Mouse (Mus musculus) hindbrain, embryonic 10.5 days (tissue): ENCODE results near the gene Naa30. TPM values are rescaled to one million over a fixed set of nuclear protein-coding genes. Genes with fewer than 3 reads are reported as not detected.
"Not testable (repeated sequence)": the region's sequence is repeated elsewhere in the genome, so short reads cannot be mapped to it uniquely, and the experiment has no call there.

Experiments
- DNase-seq: peaks from one replicate; pipeline ENCODE4 v3.0.0-alpha.2; 2017; ENCODE audit warnings: low spot score
- H3K27ac ChIP-seq: fragments of 300-500 bp; sonication (generic); 2 replicates; pipeline ENCODE4 v1.5.1; 2016; ENCODE audit warnings: mild to moderate bottlenecking, moderate library complexity
- H3K27me3 ChIP-seq: fragments of 300-500 bp; sonication (generic); 2 replicates; pipeline ENCODE4 v1.6.1; 2016; ENCODE audit warnings: mild to moderate bottlenecking; ENCODE audit not compliant: poor library complexity, insufficient read depth, severe bottlenecking
- H3K36me3 ChIP-seq: fragments of 300-500 bp; sonication (generic); 2 replicates; pipeline ENCODE4 v1.6.1; 2016; ENCODE audit warnings: mild to moderate bottlenecking, moderate library complexity
- H3K4me1 ChIP-seq: fragments of 300-500 bp; sonication (generic); replicated peaks from 2 replicates; pipeline ENCODE4 v1.6.1; 2016; ENCODE audit warnings: mild to moderate bottlenecking
- H3K4me3 ChIP-seq: fragments of 300-500 bp; sonication (generic); 2 replicates; pipeline ENCODE4 v1.5.1; 2016; ENCODE audit warnings: mild to moderate bottlenecking, moderate library complexity
- H3K9me3 ChIP-seq: fragments of 300-500 bp; sonication (generic); 2 replicates; pipeline ENCODE4 v1.6.1; 2016; ENCODE audit warnings: mild to moderate bottlenecking, moderate library complexity
- WGBS: fragments of 180-500 bp; shearing (Covaris S2); methylation state at CpG from one replicate; pipeline ENCODE4 v1.1.7; 2016; 5-methylcytosine and 5-hydroxymethylcytosine counted together
- polyA plus RNA-seq: library from polyadenylated mRNA; unstranded; fragments of >200 nt; fragmentation: Nextera tagmentation; extraction: Ambion mirVana; gene quantifications from 2 replicates; pipeline ENCODE4 v1.2.1, GENCODE M21; 2016

Gene Naa30
- polyA plus RNA-seq, 1 experiment from 2014 or later = 9.8 TPM

DNA sequence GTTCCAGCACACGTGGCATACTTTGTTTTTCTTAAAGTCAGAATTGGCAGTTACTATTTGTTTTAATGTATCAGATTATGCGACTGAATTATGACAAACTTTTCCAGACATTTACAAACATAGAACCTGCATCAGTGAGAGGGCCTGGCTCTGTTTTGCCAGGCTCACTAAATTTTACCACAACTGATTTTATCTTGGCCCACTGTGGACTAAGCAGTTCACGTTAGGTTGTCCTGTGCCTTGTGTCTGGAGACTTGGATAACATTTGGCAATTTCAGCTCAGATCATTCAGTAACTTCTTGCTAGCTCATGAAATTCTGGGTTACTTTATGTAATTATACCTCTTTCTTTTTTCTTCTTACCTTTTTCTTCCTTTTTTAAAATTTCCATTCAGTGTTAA is 7.7 kb downstream of the Naa30 start:
- no peak for DNase-seq
- Histone ChIP-seq H3K27me3 (no peaks in the 10 kb centered on the region), H3K9me3 (no peaks in the 10 kb centered on the region), H3K27ac (no peak overlapping the region), H3K4me1 (peaks cover 11% of the 10 kb centered on the region), H3K4me3 (no peak overlapping the region), H3K36me3 (peaks cover 58% of the 10 kb centered on the region)
- WGBS = 86% methylated on average over 3 of the region's 3 CpGs

DNA sequence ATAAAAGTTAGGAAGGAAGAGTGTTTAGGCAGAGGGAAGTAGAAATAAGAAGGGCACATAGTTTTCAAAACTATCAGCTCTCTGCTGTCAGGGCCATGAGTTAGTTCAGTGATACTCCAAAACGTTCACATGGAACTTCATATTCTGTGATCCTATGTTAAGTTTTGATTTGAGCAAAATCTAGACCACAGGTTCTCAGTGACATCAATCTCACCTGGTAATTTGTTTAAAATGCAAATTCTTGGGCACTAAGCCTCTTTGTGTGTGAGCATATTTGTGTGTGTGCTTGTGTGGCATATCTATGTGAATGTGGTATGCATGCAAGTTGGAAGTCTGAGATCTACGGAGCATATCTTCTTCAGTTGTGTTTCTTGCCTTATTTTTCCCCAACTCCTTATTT is 14.2 kb downstream of the Naa30 start:
- peaks cover 87% of the 10 kb centered on the region for H3K36me3 ChIP-seq
- H3K27ac ChIP-seq = no peak overlapping the region
- H3K4me1 ChIP-seq = no peaks in the 10 kb centered on the region
- H3K4me3 ChIP-seq = no peak overlapping the region
- WGBS = 91% methylated on average over 2 of the region's 2 CpGs
- DNase-seq = no peak
- no peaks in the 10 kb centered on the region for H3K9me3 ChIP-seq
- H3K27me3 ChIP-seq = no peaks in the 10 kb centered on the region

DNA sequence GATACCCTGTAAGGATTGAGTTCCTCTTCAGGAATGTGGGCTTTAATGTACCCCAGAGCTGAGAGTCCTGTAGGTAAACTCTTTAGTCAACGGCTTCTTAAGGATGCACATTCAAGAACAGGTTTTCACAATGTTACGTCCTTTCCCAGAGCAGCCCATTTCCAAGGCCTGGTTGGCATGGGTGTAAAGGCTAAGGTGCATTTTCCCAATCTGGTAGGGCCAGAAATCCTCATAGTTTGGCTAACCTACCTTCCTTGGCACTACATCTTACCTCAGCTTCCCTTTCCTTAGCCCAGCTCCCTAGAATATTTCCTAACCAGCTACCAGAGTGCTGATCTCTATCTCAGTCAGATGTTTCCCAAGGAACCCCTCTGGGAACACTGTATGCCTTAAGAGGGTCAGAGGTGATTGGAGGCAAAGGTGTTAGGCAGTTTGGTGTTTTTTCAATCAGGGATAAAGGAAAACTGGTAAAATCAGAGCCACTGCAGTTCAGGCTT is 25.1 kb downstream of the Naa30 start:
- no peaks in the 10 kb centered on the region for H3K4me1 ChIP-seq
- H3K9me3 ChIP-seq = no peaks in the 10 kb centered on the region
- WGBS = 90% methylated on average over 2 of the region's 2 CpGs
- no peak for DNase-seq
- H3K27ac ChIP-seq = no peak overlapping the region
- no peaks in the 10 kb centered on the region for H3K27me3 ChIP-seq
- peaks cover 9% of the 10 kb centered on the region; the same call in 1 of the 2 replicates for H3K36me3 ChIP-seq
- H3K4me3 ChIP-seq = no peak overlapping the region

DNA sequence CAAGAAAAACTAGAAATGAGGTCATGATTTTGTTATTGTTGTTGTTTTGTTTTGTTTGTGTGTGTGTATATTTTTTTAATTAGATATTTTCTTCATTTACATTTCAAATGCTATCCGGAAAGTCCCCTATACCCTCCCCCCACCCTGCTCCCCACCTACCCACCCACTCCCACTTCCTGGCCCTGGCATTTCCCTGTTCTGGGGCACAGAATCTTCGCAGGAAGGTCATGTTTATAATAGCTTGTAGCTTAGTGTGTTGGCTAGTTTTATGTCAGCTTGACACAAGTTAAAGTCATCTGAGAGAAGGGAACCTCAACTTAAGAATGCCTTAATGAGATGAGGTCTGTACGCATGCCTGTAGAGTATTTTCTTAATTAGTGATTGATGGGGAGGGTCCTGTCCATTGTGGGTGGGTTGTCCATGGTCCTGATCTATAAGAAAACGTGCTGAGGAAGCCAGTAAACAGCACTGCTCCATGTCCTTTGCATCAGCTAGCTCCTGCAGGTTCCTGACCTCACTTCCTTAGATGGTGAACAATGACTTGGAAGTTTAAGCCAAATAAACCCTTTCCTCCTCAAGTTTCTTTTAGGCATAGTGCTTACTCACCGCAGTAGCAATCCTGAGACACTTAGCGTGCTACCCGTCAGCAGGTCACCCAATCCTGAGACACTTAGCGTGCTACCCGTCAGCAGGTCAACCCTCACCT is 29.2 kb downstream of the Naa30 start:
- Histone ChIP-seq H3K9me3 (no peaks in the 10 kb centered on the region), H3K27ac (no peak overlapping the region), H3K4me3 (no peak overlapping the region), H3K4me1 (no peaks in the 10 kb centered on the region), H3K36me3 (no peaks in the 10 kb centered on the region), H3K27me3 (no peaks in the 10 kb centered on the region)
- DNase-seq = no peak
- 81% methylated on average over 9 of the region's 9 CpGs for WGBS

DNA sequence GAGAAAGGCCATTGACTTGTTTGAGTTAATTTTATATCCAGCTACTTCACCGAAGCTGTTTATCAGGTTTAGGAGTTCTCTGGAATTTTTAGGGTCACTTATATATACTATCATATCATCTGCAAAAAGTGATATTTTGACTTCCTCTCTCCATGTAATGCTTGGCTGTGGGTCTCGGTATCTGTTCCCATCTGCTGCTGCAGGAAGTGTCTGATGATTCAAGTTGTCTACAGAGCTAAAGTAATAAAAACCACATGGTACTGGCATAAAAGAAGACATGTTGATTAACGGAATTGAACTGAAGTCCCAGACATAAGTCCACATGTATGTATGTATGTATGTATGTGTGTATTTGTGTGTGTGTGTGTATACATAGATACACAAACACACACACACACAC is 38.2 kb downstream of the Naa30 start:
- H3K4me3 ChIP-seq, DNase-seq, H3K27me3 ChIP-seq, H3K36me3 ChIP-seq, H3K27ac ChIP-seq, H3K9me3 ChIP-seq, H3K4me1 ChIP-seq: not testable (repeated sequence)
- WGBS = 91% methylated on average over 3 of the region's 3 CpGs

DNA sequence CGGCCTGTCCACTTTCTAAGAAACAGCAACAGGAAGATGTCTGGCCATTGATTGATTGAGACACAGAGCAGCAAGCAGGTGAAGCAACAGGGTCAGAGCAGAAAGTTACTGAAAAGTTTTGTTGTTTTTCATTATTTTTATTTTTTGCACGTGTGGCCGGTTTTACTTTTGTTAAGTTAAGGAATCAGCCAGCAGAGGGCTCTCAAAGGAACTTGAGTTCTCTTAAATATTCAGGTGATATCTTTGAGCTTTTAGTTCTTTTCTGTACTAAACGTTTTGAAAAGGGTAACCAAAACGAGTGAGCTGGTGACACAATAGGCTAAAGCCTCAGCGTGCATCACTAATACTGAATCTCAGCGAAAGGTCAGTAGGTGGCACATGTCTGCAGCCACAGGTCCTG is 46.7 kb downstream of the Naa30 start:
- Histone ChIP-seq H3K4me1 (no peaks in the 10 kb centered on the region), H3K27me3 (no peaks in the 10 kb centered on the region), H3K4me3 (no peak overlapping the region), H3K27ac (no peak overlapping the region), H3K36me3 (no peaks in the 10 kb centered on the region), H3K9me3 (no peaks in the 10 kb centered on the region)
- WGBS = 70% methylated on average over 7 of the region's 7 CpGs
- no peak for DNase-seq

DNA sequence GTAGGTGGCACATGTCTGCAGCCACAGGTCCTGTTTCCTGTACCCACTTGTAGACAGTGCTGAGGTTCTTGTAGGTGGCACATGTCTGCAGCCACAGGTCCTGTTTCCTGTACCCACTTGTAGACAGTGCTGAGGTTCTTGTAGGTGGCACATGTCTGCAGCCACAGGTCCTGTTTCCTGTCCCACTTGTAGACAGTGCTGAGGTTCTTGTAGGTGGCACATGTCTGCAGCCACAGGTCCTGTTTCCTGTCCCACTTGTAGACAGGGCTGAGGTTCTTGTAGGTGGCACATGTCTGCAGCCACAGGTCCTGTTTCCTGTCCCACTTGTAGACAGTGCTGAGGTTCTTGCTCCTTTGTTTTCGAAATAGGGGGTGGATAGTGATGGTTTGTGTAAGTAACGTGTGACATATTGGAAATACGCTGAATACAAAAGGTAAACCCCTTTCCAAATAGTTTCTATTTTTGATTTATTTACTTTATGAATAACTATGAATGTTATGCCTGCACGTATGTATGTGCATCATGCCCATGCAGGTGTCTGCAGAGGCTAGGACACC is 47.5 kb downstream of the Naa30 start:
- not testable (repeated sequence) for H3K27ac ChIP-seq, H3K9me3 ChIP-seq, H3K4me3 ChIP-seq, H3K36me3 ChIP-seq, DNase-seq, H3K27me3 ChIP-seq, H3K4me1 ChIP-seq
- 91% methylated on average over 4 of the region's 4 CpGs for WGBS

DNA sequence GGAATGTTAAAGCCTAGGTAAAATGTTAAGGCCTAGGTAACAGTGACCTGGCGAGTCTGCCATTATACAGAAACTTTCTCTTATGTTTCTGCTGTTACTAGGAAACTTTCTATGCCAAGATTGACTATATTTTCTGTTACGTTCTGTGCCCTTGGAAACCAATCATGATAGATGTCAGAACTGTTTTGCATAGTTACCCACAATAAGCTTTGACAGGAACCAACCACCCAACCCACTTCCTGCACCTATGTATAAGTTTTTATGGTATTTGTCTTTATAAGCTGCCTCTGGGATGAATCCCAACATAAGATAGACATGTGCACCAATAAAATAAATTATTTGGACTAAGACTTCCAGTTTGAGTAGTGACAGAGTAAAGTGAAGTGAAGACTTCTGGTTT is 49.7 kb downstream of the Naa30 start:
- Histone ChIP-seq H3K4me1 (no peaks in the 10 kb centered on the region), H3K27me3 (no peaks in the 10 kb centered on the region), H3K36me3 (no peaks in the 10 kb centered on the region), H3K9me3 (no peaks in the 10 kb centered on the region), H3K27ac (no peak overlapping the region), H3K4me3 (no peak overlapping the region)
- no peak for DNase-seq
- WGBS = 84% methylated on average over 2 of the region's 2 CpGs

DNA sequence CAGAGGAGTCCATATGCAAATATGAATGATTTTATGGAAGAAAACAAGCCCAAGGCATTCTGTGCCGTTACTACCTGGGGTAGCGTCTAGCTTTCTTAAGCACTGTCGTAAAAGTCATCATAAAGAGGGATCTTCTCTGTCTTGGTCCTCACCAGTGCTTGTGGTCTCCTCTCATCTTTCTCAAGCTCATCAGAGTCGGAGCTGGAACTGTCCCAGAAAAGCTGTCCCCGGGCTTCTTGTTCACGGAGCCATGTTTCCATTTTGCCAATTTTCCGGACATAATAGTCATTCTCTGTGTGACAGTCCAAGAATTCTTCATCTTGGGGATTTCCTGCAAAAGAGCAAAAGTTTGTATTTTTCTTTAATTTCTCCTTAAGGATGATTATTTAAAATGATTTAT is 54.4 kb downstream of the Naa30 start:
- Histone ChIP-seq H3K27me3 (no peaks in the 10 kb centered on the region), H3K36me3 (no peaks in the 10 kb centered on the region), H3K4me3 (no peak overlapping the region), H3K9me3 (no peaks in the 10 kb centered on the region), H3K27ac (no peak overlapping the region), H3K4me1 (no peaks in the 10 kb centered on the region)
- WGBS = 91% methylated on average over 7 of the region's 7 CpGs
- no peak for DNase-seq

DNA sequence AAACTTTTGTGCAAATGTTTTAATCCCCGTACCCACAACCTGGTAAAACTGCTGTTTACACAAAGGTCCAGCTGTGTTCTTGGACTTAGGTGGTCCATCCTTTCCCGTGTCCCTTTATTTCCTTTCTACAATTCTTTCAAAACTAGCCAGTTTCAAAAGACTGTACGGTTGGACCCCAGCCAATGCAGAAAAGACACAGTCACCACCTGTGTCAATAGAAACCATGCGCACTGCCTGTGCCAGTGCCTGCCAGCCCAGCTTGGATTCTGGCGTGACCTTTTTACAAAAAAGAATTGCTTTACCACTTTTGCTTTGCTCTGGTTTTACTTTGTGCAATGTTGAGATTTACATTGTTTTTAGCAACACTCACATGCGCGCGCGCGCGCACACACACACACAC is 55.0 kb downstream of the Naa30 start:
- no peak for DNase-seq
- H3K9me3 ChIP-seq = no peaks in the 10 kb centered on the region
- WGBS = 88% methylated on average over 11 of the region's 11 CpGs
- H3K4me1 ChIP-seq = no peaks in the 10 kb centered on the region
- no peaks in the 10 kb centered on the region for H3K27me3 ChIP-seq
- no peak overlapping the region for H3K4me3 ChIP-seq
- H3K36me3 ChIP-seq = no peaks in the 10 kb centered on the region
- no peak overlapping the region for H3K27ac ChIP-seq

DNA sequence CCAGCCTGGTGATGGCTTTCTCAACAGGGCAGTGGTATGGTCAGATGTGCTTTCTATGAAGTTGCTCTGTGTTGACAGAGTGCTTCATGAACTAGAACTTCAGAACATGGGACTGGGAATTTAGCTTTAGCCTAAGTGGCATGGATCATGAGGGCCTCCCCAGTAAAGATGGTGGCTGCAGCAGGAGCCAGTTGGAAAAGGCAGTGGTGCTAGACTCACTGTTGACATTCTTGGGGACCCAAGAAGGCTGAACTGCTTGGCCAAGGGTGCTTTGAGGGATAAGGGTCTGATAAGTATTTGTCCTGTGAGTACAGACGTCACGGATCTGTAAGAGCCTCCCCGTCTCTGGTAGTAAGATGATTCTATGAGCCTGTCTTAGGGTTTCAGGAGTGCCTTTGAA is 59.8 kb downstream of the Naa30 start:
- no peak for DNase-seq
- H3K27ac ChIP-seq = no peak overlapping the region
- H3K36me3 ChIP-seq = no peaks in the 10 kb centered on the region
- no peaks in the 10 kb centered on the region for H3K9me3 ChIP-seq
- no peaks in the 10 kb centered on the region for H3K27me3 ChIP-seq
- H3K4me1 ChIP-seq = no peaks in the 10 kb centered on the region; the same call in 1 of the 2 replicates
- 92% methylated on average over 3 of the region's 3 CpGs for WGBS
- H3K4me3 ChIP-seq = no peak overlapping the region

DNA sequence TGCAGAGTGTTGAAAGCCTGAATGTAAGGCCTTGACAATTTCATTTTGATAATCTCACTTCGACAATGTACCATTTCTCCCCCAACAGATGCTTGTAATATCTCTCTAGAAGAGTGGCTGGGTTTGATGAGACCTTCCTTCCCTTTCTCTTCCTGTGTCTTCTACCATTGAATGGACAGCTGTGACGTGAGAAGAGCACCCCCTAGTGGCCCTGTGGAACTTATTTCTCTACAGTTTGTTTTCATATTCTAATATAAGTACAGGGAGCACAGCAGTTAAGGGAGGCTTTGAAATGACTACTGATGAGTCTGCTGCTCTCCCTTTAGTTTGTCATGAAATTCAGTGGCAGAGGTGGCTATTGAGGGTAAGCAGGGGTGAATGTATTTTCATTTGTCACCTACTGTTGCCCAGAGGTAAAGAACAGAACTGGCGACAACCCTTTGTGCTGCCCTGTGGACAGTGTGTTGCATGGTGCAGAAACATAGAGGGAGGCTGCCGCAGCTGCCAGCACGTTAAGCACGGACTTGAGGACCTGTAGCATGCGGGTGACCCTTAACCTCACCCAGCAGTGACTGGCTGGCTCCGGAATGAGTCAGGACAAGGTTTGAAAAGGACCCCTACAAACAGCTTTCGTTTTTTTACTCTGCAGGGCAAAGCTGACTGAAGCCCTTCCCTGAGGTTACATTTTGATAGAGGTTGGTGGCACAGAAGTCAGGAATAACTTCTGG is 62.9 kb downstream of the Naa30 start:
- no peak overlapping the region for H3K4me3 ChIP-seq
- WGBS = 42% methylated on average over 9 of the region's 9 CpGs
- no peaks in the 10 kb centered on the region for H3K9me3 ChIP-seq
- no peak overlapping the region for H3K27ac ChIP-seq
- peak; percentile 50 for DNase-seq
- H3K4me1 ChIP-seq = no peaks in the 10 kb centered on the region; the same call in 1 of the 2 replicates
- H3K27me3 ChIP-seq = no peaks in the 10 kb centered on the region
- no peaks in the 10 kb centered on the region for H3K36me3 ChIP-seq

DNA sequence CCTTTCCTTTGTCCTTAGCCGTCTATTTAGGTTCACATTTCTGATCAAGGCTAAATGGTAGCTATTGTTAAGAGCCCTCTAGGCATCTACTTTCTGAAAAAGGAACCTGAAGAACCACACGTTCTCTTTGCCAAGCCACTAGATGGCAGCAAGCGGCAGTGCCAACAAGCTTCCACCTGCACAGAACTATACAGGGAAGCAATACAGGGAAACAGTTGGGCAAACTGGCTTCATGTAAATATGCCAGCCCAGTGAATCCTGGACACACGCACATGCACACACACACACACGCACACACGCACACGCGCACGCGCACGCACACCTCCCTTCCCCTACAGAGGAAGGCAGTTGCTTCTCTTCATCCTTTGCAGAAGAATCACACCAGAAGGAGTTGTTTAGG is 66.2 kb downstream of the Naa30 start:
- peak; percentile 61 for DNase-seq

More for the DNA sequence above, 66.2 kb downstream of the Naa30 start:
- Histone ChIP-seq H3K36me3 (no peaks in the 10 kb centered on the region), H3K27ac (no peak overlapping the region), H3K27me3 (no peaks in the 10 kb centered on the region), H3K4me3 (no peak overlapping the region), H3K4me1 (no peaks in the 10 kb centered on the region; the same call in 1 of the 2 replicates), H3K9me3 (no peaks in the 10 kb centered on the region)
- 42% methylated on average over 11 of the region's 11 CpGs for WGBS
